Mouse (Mus musculus): ENCODE data around the gene Mia.

DNA sequence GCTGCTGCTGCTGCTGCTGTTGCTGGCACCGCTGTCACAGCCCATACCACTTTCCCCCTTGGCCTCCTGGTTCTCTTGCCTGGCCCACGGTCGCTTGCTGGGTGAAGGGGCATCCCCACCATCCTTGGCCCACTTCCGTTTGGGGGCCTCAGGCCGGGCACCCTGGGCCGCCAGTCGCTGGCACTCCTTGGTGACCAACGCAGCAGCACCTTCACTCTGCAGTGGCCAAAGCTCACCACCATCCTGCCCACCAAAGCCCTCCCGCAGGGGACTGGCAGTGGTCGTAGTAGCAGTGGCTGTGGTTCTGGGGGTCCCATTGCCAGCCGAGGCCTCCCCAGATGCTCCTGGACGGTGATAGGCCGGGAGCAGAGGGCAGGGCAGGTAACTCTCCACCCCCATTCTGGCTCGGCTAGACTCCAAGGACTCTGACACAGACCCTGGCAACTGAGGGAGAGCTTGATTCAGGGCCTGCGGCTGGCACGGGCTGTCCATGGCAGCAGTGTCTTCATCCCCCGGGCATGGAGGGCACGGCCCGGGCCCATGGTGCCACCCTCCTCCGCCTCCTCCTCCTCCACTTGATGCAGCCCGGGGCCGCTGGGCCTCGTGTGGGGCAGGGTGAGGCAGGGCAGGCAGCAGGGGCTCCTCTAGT is 15.8 kb downstream of the Mia start:
- TF ChIP-seq GATA1 (IDR thresholded peaks at IDR 0.05; ENCODE audit: borderline replicate concordance, low read length) (no peak), FLI1 (IDR thresholded peaks at IDR 0.05; ENCODE audit: low read length) (no peak)
